Comparison of ENCODE assay signal across 8 mouse cellular contexts in genomic region chr19:6057313-6058096, GRCm38 (mm10). TPM values are rescaled to one million over a fixed set of nuclear protein-coding genes. Genes with fewer than 3 reads are reported as not detected.
DNase-seq lines count a peak whose midpoint lies in the region; ATAC-seq and TF ChIP-seq lines count a peak whose summit lies in the region.

TSS of gene Mrpl49 (minus strand) at chr19:6057785.
TSS of gene Fau (plus strand) at chr19:6057844.

- H3K27ac ChIP-seq in ES-E14 (ENCODE audit: insufficient read depth, low read depth, low read length, poor library complexity, severe bottlenecking), result peak within 1 kb of the TSS; percentile 87
- H3K27ac ChIP-seq in forebrain, embryonic 16.5 days (ENCODE audit: low read length), result peak within 1 kb of the TSS; percentile 64
- peak within 1 kb of the TSS; percentile 95 for H3K27ac ChIP-seq in layer of hippocampus, adult 2 months
- peak within 1 kb of the TSS; percentile 69 for H3K27ac ChIP-seq in lung, embryonic 14.5 days (ENCODE audit: low read depth)
- H3K27ac ChIP-seq in olfactory bulb, adult 2 months (ENCODE audit: insufficient read depth, low read depth, low read length), result peak within 1 kb of the TSS; percentile 67; the same call in 1 of the 2 replicates
- peak within 1 kb of the TSS; percentile 6; the same call in 1 of the 2 replicates for H3K27ac ChIP-seq in thymus, adult 2 months (ENCODE audit: control insufficient read depth, insufficient read depth, low read length)

- no peaks in the 10 kb centered on the region for H3K27me3 ChIP-seq in forebrain, embryonic 16.5 days (replicated peaks; ENCODE audit: control insufficient read depth, insufficient read depth, low read length)
- no peaks in the 10 kb centered on the region for H3K27me3 ChIP-seq in lung, embryonic 14.5 days (ENCODE audit: insufficient read depth, low read length)
- H3K27me3 ChIP-seq in thymus, adult 2 months (ENCODE audit: control insufficient read depth, insufficient read depth, low read length), result no peaks in the 10 kb centered on the region

- peaks cover 48% of the 10 kb centered on the region for H3K36me3 ChIP-seq in ES-E14 (ENCODE audit: control insufficient read depth, insufficient read depth, low read length, poor library complexity, severe bottlenecking)
- H3K36me3 ChIP-seq in forebrain, embryonic 16.5 days (ENCODE audit: control insufficient read depth, insufficient read depth), result peaks cover 12% of the 10 kb centered on the region
- peaks cover 48% of the 10 kb centered on the region for H3K36me3 ChIP-seq in lung, embryonic 14.5 days (ENCODE audit: insufficient read depth)
- peaks cover 26% of the 10 kb centered on the region for H3K36me3 ChIP-seq in thymus, adult 2 months (ENCODE audit: control insufficient read depth, insufficient read depth, low read length)

- ATAC-seq in forebrain, embryonic 16.5 days, result peak; percentile 87
- peak; percentile 79 for ATAC-seq in lung, embryonic 14.5 days (ENCODE audit: insufficient read depth)

- H3K4me1 ChIP-seq in ES-E14 (ENCODE audit: control insufficient read depth in 2 of 2, insufficient read depth in 2 of 2, low read length in 2 of 2, poor library complexity in 1 of 2), result peaks cover 2 to 4% of the 10 kb centered on the region in 2 experiments; a peak in 2 of 4 replicates
- peaks cover 34% of the 10 kb centered on the region for H3K4me1 ChIP-seq in forebrain, embryonic 16.5 days (replicated peaks; ENCODE audit: control insufficient read depth, insufficient read depth, low read length)
- H3K4me1 ChIP-seq in lung, embryonic 14.5 days (ENCODE audit: insufficient read depth), result peaks cover 7% of the 10 kb centered on the region; the same call in 1 of the 2 replicates
- H3K4me1 ChIP-seq in olfactory bulb, adult 2 months (ENCODE audit: control insufficient read depth, insufficient read depth, low read length), result peaks cover 9% of the 10 kb centered on the region
- peaks cover 12% of the 10 kb centered on the region for H3K4me1 ChIP-seq in thymus, adult 2 months (replicated peaks; ENCODE audit: control insufficient read depth, insufficient read depth, low read length)

- peak within 1 kb of the TSS; percentile 95 to 96 for H3K4me3 ChIP-seq in ES-E14 (ENCODE audit: insufficient read depth in 1 of 2, low read depth in 1 of 2, low read length in 2 of 2, poor library complexity in 1 of 2, severe bottlenecking in 1 of 2)
- peak within 1 kb of the TSS; percentile 85 for H3K4me3 ChIP-seq in forebrain, embryonic 16.5 days (replicated peaks; ENCODE audit: low read length)
- peak within 1 kb of the TSS; percentile 96 for H3K4me3 ChIP-seq in layer of hippocampus, adult 2 months
- H3K4me3 ChIP-seq in lung, embryonic 14.5 days (ENCODE audit: low read depth, low read length), result peak within 1 kb of the TSS; percentile 86
- H3K4me3 ChIP-seq in olfactory bulb, adult 2 months (ENCODE audit: insufficient read depth, low read depth, low read length), result peak within 1 kb of the TSS; percentile 90
- H3K4me3 ChIP-seq in thymus, adult 2 months (ENCODE audit: control insufficient read depth, insufficient read depth, low read length), result peak within 1 kb of the TSS; percentile 85

- TF ChIP-seq POLR2A in olfactory bulb, adult 2 months (IDR thresholded peaks at IDR 0.05; ENCODE audit: insufficient read depth, low read depth, low read length), result peak; percentile 93
- peak; percentile 96 for TF ChIP-seq POLR2A in thymus, adult 2 months (IDR thresholded peaks at IDR 0.05; ENCODE audit: control insufficient read depth, extremely low read depth, insufficient read depth, low read length, poor library complexity)

- TF ChIP-seq CTCF in layer of hippocampus, adult 2 months (conservative IDR thresholded peaks at IDR 0.05), result no peak
- TF ChIP-seq CTCF in lung, embryonic 14.5 days (IDR thresholded peaks at IDR 0.05; ENCODE audit: low read depth), result no peak
- TF ChIP-seq CTCF in olfactory bulb, adult 2 months (IDR thresholded peaks at IDR 0.05; ENCODE audit: insufficient read depth, low read depth, low read length), result no peak
- peak; percentile 70; the same call in 1 of the 2 replicates for TF ChIP-seq CTCF in thymus, adult 2 months (IDR thresholded peaks at IDR 0.05; ENCODE audit: borderline replicate concordance, control insufficient read depth, extremely low read depth, insufficient read depth, low read length, poor library complexity)

- no peaks in the 10 kb centered on the region for H3K9me3 ChIP-seq in ES-E14 (ENCODE audit: control insufficient read depth, insufficient read depth, low read depth, low read length)
- H3K9me3 ChIP-seq in forebrain, embryonic 16.5 days (ENCODE audit: control insufficient read depth, low read length), result no peaks in the 10 kb centered on the region
- H3K9me3 ChIP-seq in lung, embryonic 14.5 days (ENCODE audit: low read depth, low read length), result no peaks in the 10 kb centered on the region

- peak within 1 kb of the TSS; percentile 93 for H3K4me2 ChIP-seq in forebrain, embryonic 16.5 days (ENCODE audit: low read length)
- peak within 1 kb of the TSS; percentile 74 for H3K4me2 ChIP-seq in lung, embryonic 14.5 days

- intact Hi-C loops in heart, postnatal 36 days (cut with DNase I), result loop anchor here (1.0 kb wide), 1 partner anchor 27 kb away; the partner anchor contains the start of genes Cdca5 and Zfpl1

- peak within 1 kb of the TSS; percentile 96 for H3K9ac ChIP-seq in ES-E14 (ENCODE audit: insufficient read depth, low read depth, low read length, poor library complexity, severe bottlenecking)
- peak within 1 kb of the TSS; percentile 85 for H3K9ac ChIP-seq in forebrain, embryonic 16.5 days (replicated peaks; ENCODE audit: low read depth, low read length)
- peak within 1 kb of the TSS; percentile 91 for H3K9ac ChIP-seq in lung, embryonic 14.5 days

- under 1% methylated on average over 63 of the region's 63 CpGs for WGBS in forebrain, embryonic 16.5 days
- under 1% methylated on average over 63 of the region's 63 CpGs for WGBS in lung, embryonic 14.5 days
- under 1% methylated on average over 63 of the region's 63 CpGs for WGBS in olfactory bulb, adult 2 months
- under 1% methylated on average over 63 of the region's 63 CpGs for WGBS in thymus, adult 2 months

- DNase-seq in ES-E14 (ENCODE audit: low read depth, low spot score), result peak; percentile 89
- DNase-seq in cerebellum, adult 11-12 months, result peak; percentile 99
- peak; percentile 98 to 99 for DNase-seq in heart, postnatal 36 days
- DNase-seq in layer of hippocampus, adult 2 months (ENCODE audit: low spot score in 2 of 2), result peak; percentile 98
- DNase-seq in lung, embryonic 14.5 days, result peak; percentile 100
- peak; percentile 98 for DNase-seq in thymus, adult 2 months

- in situ Hi-C loops in ES-E14 (cut with MboI; ENCODE audit: low sequenced_read_pairs in 2 of 2, unreplicated experiment in 2 of 2), result no loop called here

TF ChIP-seq in ES-E14, 5 proteins besides CTCF, POLR2A, EP300 and RAD21:
- TF ChIP-seq ZNF384 (IDR thresholded peaks at IDR 0.05; ENCODE audit: low read depth, low read length) (no peak), CHD2 (IDR thresholded peaks at IDR 0.05; ENCODE audit: low read depth, low read length) (no peak), ZC3H11A (IDR thresholded peaks at IDR 0.05; ENCODE audit: borderline replicate concordance, low read depth, low read length) (no peak), MAFK (IDR thresholded peaks at IDR 0.05; ENCODE audit: insufficient read depth, low read depth, low read length) (no peak), HCFC1 (IDR thresholded peaks at IDR 0.05; ENCODE audit: borderline replicate concordance, insufficient read depth, low read length) (peak; percentile 74; the same call in 1 of the 2 replicates)

RNA-seq across cellular contexts. Expression of gene Mrpl49, which starts in this region (rescaled TPM):
- 55.9 and 62.7 TPM in 2 replicates for total RNA-seq in ES-E14 (2012; rRNA removed)
- 65.0 and 74.0 TPM in 2 replicates for polyA plus RNA-seq in forebrain, embryonic 16.5 days (2015; fragmentation: Nextera tagmentation; extraction: Ambion mirVana)
- total RNA-seq in heart, postnatal 36 days (2021), result 10 to 100 TPM; 36.2 to 39.7 TPM
- 10 to 100 TPM; 42.8 to 49.6 TPM for total RNA-seq in layer of hippocampus, adult 2 months (2021)
- polyA plus RNA-seq in lung, embryonic 14.5 days (2014; fragmentation: Nextera tagmentation; extraction: Ambion mirVana), result 78.8 and 80.2 TPM in 2 replicates
- not detected in 2 replicates for polyA plus RNA-seq in olfactory bulb, adult 2 months (2012; ENCODE audit: insufficient read depth, insufficient read length, low replicate concordance, missing spikeins)
- polyA plus RNA-seq in thymus, adult 2 months (2012; rRNA removed), result 28.8 and 29.4 TPM in 2 replicates

RNA-seq across cellular contexts. Expression of gene Fau, which starts in this region (rescaled TPM):
- 1,469 and 1,510 TPM in 2 replicates for total RNA-seq in ES-E14 (2012; rRNA removed)
- polyA plus RNA-seq in forebrain, embryonic 16.5 days (2015; fragmentation: Nextera tagmentation; extraction: Ambion mirVana), result 493 and 512 TPM in 2 replicates
- 100 to 1,000 TPM; 556 to 559 TPM for total RNA-seq in heart, postnatal 36 days (2021)
- 100 to 1,000 TPM; 676 to 714 TPM for total RNA-seq in layer of hippocampus, adult 2 months (2021)
- 825 and 884 TPM in 2 replicates for polyA plus RNA-seq in lung, embryonic 14.5 days (2014; fragmentation: Nextera tagmentation; extraction: Ambion mirVana)
- 1,126 and 1,387 TPM in 2 replicates for polyA plus RNA-seq in olfactory bulb, adult 2 months (2012; ENCODE audit: insufficient read depth, insufficient read length, low replicate concordance, missing spikeins)
- polyA plus RNA-seq in thymus, adult 2 months (2012; rRNA removed), result 2,283 and 2,588 TPM in 2 replicates

Comparison
In these comparisons a context has a peak if more than half of its experiments do, and no peak if none do; other contexts are left out.
1. Peak in every context shown above with its lines: DNase-seq, ATAC-seq, H3K4me3 ChIP-seq and H3K27ac ChIP-seq.
2. RNA of gene Mrpl49 (polyA plus RNA-seq): 78.8 to 80.2 TPM in lung, embryonic 14.5 days, 65.0 to 74.0 TPM in forebrain, embryonic 16.5 days and 28.8 to 29.4 TPM in thymus, adult 2 months; not detected in olfactory bulb, adult 2 months; every median in the first group is over 10 times any median in the second.
3. H3K27ac ChIP-seq: peak in every context shown above with its lines; median percentile 95 in layer of hippocampus, adult 2 months; 87 in ES-E14; 69 in lung, embryonic 14.5 days; 67 in olfactory bulb, adult 2 months; 64 in forebrain, embryonic 16.5 days; 6 in thymus, adult 2 months.